Mouse (Mus musculus) stomach, postnatal 0 days (tissue): ENCODE measurements around the gene Defb9. TPM values are rescaled to one million over a fixed set of nuclear protein-coding genes. Genes with fewer than 3 reads are reported as not detected.
"Not testable (repeated sequence)": the region's sequence is repeated elsewhere in the genome, so short reads cannot be mapped to it uniquely, and the experiment has no call there.

Source experiments
- ATAC-seq: fragments of 200-750 bp; cut with Nextera tagmentation; 2 replicates; pipeline ENCODE4 v1.8.0; 2017; ENCODE audit not compliant: low FRiP score, low TSS enrichment
- DNase-seq: peaks from one replicate; pipeline ENCODE4 v3.0.0-alpha.2; 2016; ENCODE audit warnings: low spot score
- H3K27ac ChIP-seq: fragments of 300-500 bp; sonication (generic); replicated peaks from 2 replicates; pipeline ENCODE4 v1.5.1; 2014; ENCODE audit warnings: mild to moderate bottlenecking, control low read depth
- H3K27me3 ChIP-seq: fragments of 300-500 bp; sonication (generic); 2 replicates; pipeline ENCODE4 v1.6.1; 2014; ENCODE audit warnings: low read length; ENCODE audit not compliant: control insufficient read depth, insufficient read depth
- H3K36me3 ChIP-seq: fragments of 300-500 bp; sonication (generic); 2 replicates; pipeline ENCODE4 v1.6.1; 2014; ENCODE audit warnings: low read length, mixed read lengths; ENCODE audit not compliant: control insufficient read depth, insufficient read depth
- H3K4me1 ChIP-seq: fragments of 300-500 bp; sonication (generic); replicated peaks from 2 replicates; pipeline ENCODE4 v1.6.1; 2014; ENCODE audit warnings: antibody characterized with exemption; ENCODE audit not compliant: control insufficient read depth, insufficient read depth
- H3K4me2 ChIP-seq: fragments of 300-500 bp; sonication (generic); replicated peaks from 2 replicates; pipeline ENCODE4 v1.6.1; 2014; ENCODE audit warnings: low read depth, mild to moderate bottlenecking, control low read depth, moderate library complexity
- H3K4me3 ChIP-seq: fragments of 300-500 bp; sonication (generic); 2 replicates; pipeline ENCODE4 v1.5.1; 2014; ENCODE audit warnings: low read depth, low read length, control low read depth
- H3K9ac ChIP-seq: fragments of 300-500 bp; sonication (generic); 2 replicates; pipeline ENCODE4 v1.6.1; 2014; ENCODE audit warnings: mild to moderate bottlenecking, low read length, control low read depth, mixed read lengths
- H3K9me3 ChIP-seq: fragments of 300-500 bp; sonication (generic); 2 replicates; pipeline ENCODE4 v1.6.1; 2016; ENCODE audit warnings: low read length; ENCODE audit not compliant: control insufficient read depth
- CTCF ChIP-seq: IDR thresholded peaks from 2 replicates; pipeline ENCODE4 v1.5.1; 2016; ENCODE audit warnings: antibody characterized with exemption, low read depth, mild to moderate bottlenecking, moderate library complexity
- EP300 ChIP-seq: optimal IDR thresholded peaks from 2 replicates; pipeline ENCODE3; 2016; ENCODE audit warnings: antibody characterized with exemption
- WGBS: fragments of 180-500 bp; shearing (Covaris S2); extraction: QIAGEN DNeasy Blood & Tissue Kit; methylation state at CpG from one replicate; pipeline ENCODE4 v1.1.7; 2014; 5-methylcytosine and 5-hydroxymethylcytosine counted together
- polyA plus RNA-seq: library from polyadenylated mRNA; unstranded; fragments of >200 nt; fragmentation: Nextera tagmentation; extraction: Ambion mirVana; gene quantifications from 2 replicates; pipeline ENCODE4 v1.2.1, GENCODE M21; 2015

The Defb9 gene
- not detected in 2 replicates for polyA plus RNA-seq

- not testable (repeated sequence) for ATAC-seq, H3K27me3 ChIP-seq, H3K36me3 ChIP-seq, H3K4me3 ChIP-seq, H3K4me2 ChIP-seq, H3K27ac ChIP-seq, H3K9ac ChIP-seq, H3K4me1 ChIP-seq, H3K9me3 ChIP-seq, DNase-seq
Measured at GRCm38 (mm10) chr8:21885321-21885720, at the start of gene Defb9. TSS of gene Defb9 (minus strand) at chr8:21885421.

GRCm38 (mm10) chr8:21932610-21933009 is 47.4 kb upstream of the Defb9 start, which contains the start of gene Defb15:
TSS of gene Defb15 (minus strand) at chr8:21932710.
- Histone ChIP-seq H3K27ac (no peak within 1 kb of the TSS), H3K9ac (no peak within 1 kb of the TSS), H3K27me3 (no peaks in the 10 kb centered on the region), H3K4me1 (no peaks in the 10 kb centered on the region), H3K4me3 (no peak within 1 kb of the TSS), H3K4me2 (no peak within 1 kb of the TSS), H3K9me3 (no peaks in the 10 kb centered on the region), H3K36me3 (no peaks in the 10 kb centered on the region)
- ATAC-seq (no peak), DNase-seq (no peak)
- 85% methylated on average over 6 of the region's 6 CpGs for WGBS
- TF ChIP-seq CTCF: no peak
- TF ChIP-seq EP300: no peak

- H3K4me1 ChIP-seq, H3K4me3 ChIP-seq, H3K27ac ChIP-seq, H3K36me3 ChIP-seq, H3K9ac ChIP-seq, H3K9me3 ChIP-seq, DNase-seq, ATAC-seq, H3K4me2 ChIP-seq, H3K27me3 ChIP-seq: not testable (repeated sequence)
- 82% methylated on average over 3 of the region's 3 CpGs for WGBS
Measured at GRCm38 (mm10) chr8:21930754-21931153, 45.5 kb upstream of the Defb9 start.

- WGBS: 85% methylated on average over 3 of the region's 3 CpGs
- H3K27ac ChIP-seq: no peak overlapping the region
- TF ChIP-seq EP300 (no peak), CTCF (no peak)
Measured at GRCm38 (mm10) chr8:21915625-21916024, 30.4 kb upstream of the Defb9 start.

GRCm38 (mm10) chr8:21912554-21912953 is 27.3 kb upstream of the Defb9 start:
- no peak for DNase-seq
- Histone ChIP-seq H3K27me3 (no peaks in the 10 kb centered on the region), H3K9ac (no peak overlapping the region), H3K4me3 (no peak overlapping the region), H3K4me2 (no peak overlapping the region), H3K27ac (no peak overlapping the region), H3K36me3 (no peaks in the 10 kb centered on the region), H3K4me1 (no peaks in the 10 kb centered on the region), H3K9me3 (no peaks in the 10 kb centered on the region)
- TF ChIP-seq EP300 (no peak), CTCF (no peak)
- 21% methylated on average over 2 of the region's 2 CpGs for WGBS
- no peak for ATAC-seq

More at GRCm38 (mm10) chr8:21915625-21916024, 30.4 kb upstream of the Defb9 start:
- Histone ChIP-seq H3K4me1 (no peaks in the 10 kb centered on the region), H3K9ac (no peak overlapping the region), H3K4me3 (no peak overlapping the region), H3K36me3 (no peaks in the 10 kb centered on the region), H3K4me2 (no peak overlapping the region), H3K9me3 (no peaks in the 10 kb centered on the region), H3K27me3 (no peaks in the 10 kb centered on the region)
- DNase-seq: no peak
- no peak for ATAC-seq

- Histone ChIP-seq H3K4me2 (no peak overlapping the region), H3K4me1 (no peaks in the 10 kb centered on the region), H3K27ac (no peak overlapping the region), H3K4me3 (no peak overlapping the region), H3K36me3 (no peaks in the 10 kb centered on the region), H3K27me3 (no peaks in the 10 kb centered on the region), H3K9me3 (no peaks in the 10 kb centered on the region), H3K9ac (no peak overlapping the region)
- DNase-seq (no peak), ATAC-seq (no peak)
- WGBS: 29% methylated on average over 1 of the region's 1 CpGs
- TF ChIP-seq EP300 (no peak), CTCF (no peak)
Measured at GRCm38 (mm10) chr8:21911931-21912330, 26.7 kb upstream of the Defb9 start.

- not testable (repeated sequence) for DNase-seq, H3K9ac ChIP-seq, H3K4me2 ChIP-seq, H3K27ac ChIP-seq, H3K36me3 ChIP-seq, H3K27me3 ChIP-seq, H3K4me1 ChIP-seq, H3K9me3 ChIP-seq, H3K4me3 ChIP-seq, ATAC-seq
Measured at GRCm38 (mm10) chr8:21906290-21906689, 21.1 kb upstream of the Defb9 start, which contains the start of gene Defb11. TSS of gene Defb11 (minus strand) at chr8:21906412.

- not testable (repeated sequence) for H3K27me3 ChIP-seq, ATAC-seq, H3K27ac ChIP-seq, H3K36me3 ChIP-seq, H3K9me3 ChIP-seq, H3K4me3 ChIP-seq, H3K4me2 ChIP-seq, H3K9ac ChIP-seq, H3K4me1 ChIP-seq, DNase-seq
- WGBS: 48% methylated on average over 1 of the region's 1 CpGs
Measured at GRCm38 (mm10) chr8:21858586-21858985, 26.6 kb downstream of the Defb9 start, which contains the start of gene Defb10. TSS of gene Defb10 (plus strand) at chr8:21858901.
